Mouse (Mus musculus): ENCODE results near the gene Olfr658. TPM values are rescaled to one million over a fixed set of nuclear protein-coding genes. Genes with fewer than 3 reads are reported as not detected.

The Olfr658 gene
- polyA plus RNA-seq, 1 experiment from 2014 or later: not detected

Other genes starting within 250 kb of the Olfr658 start
- gene Trim30c, start 246.5 kb downstream of the Olfr658 start, polyA plus RNA-seq (2014; fragmentation: Nextera tagmentation; extraction: Ambion mirVana): not detected in 2 replicates
- gene Trim30a, start 182.1 kb downstream of the Olfr658 start, polyA plus RNA-seq (2014; fragmentation: Nextera tagmentation; extraction: Ambion mirVana): 0.51 and 0.61 TPM in 2 replicates
- 0.08 TPM in 1 of 2 replicates, not detected in the other for gene Trim30d, start 139.5 kb downstream of the Olfr658 start, polyA plus RNA-seq (2014; fragmentation: Nextera tagmentation; extraction: Ambion mirVana)
- gene Olfr651, start 97.2 kb downstream of the Olfr658 start, polyA plus RNA-seq (2014; fragmentation: Nextera tagmentation; extraction: Ambion mirVana): not detected in 2 replicates
- gene Olfr652, start 86.4 kb downstream of the Olfr658 start, polyA plus RNA-seq (2014; fragmentation: Nextera tagmentation; extraction: Ambion mirVana): not detected in 2 replicates
- gene Olfr653, start 70.0 kb downstream of the Olfr658 start, polyA plus RNA-seq (2014; fragmentation: Nextera tagmentation; extraction: Ambion mirVana): not detected in 2 replicates
- not detected in 2 replicates for gene Olfr654, start 60.3 kb downstream of the Olfr658 start, polyA plus RNA-seq (2014; fragmentation: Nextera tagmentation; extraction: Ambion mirVana)
- gene Olfr655, start 45.5 kb downstream of the Olfr658 start, polyA plus RNA-seq (2014; fragmentation: Nextera tagmentation; extraction: Ambion mirVana): not detected in 2 replicates
- not detected in 2 replicates for gene Olfr656, start 33.4 kb downstream of the Olfr658 start, polyA plus RNA-seq (2014; fragmentation: Nextera tagmentation; extraction: Ambion mirVana)
- gene Olfr657, start 22.5 kb downstream of the Olfr658 start, polyA plus RNA-seq (2014; fragmentation: Nextera tagmentation; extraction: Ambion mirVana): not detected in 2 replicates
- gene Olfr659, start 19.4 kb upstream of the Olfr658 start, polyA plus RNA-seq (2014; fragmentation: Nextera tagmentation; extraction: Ambion mirVana): not detected in 2 replicates
- not detected in 2 replicates for gene Olfr661, start 39.2 kb upstream of the Olfr658 start, polyA plus RNA-seq (2014; fragmentation: Nextera tagmentation; extraction: Ambion mirVana)
- not detected in 2 replicates for gene Usp17le, start 130.2 kb upstream of the Olfr658 start, polyA plus RNA-seq (2014; fragmentation: Nextera tagmentation; extraction: Ambion mirVana)
- not detected in 2 replicates for gene Usp17lb, start 195.3 kb upstream of the Olfr658 start, polyA plus RNA-seq (2014; fragmentation: Nextera tagmentation; extraction: Ambion mirVana)
- not detected in 2 replicates for gene Usp17la, start 209.7 kb upstream of the Olfr658 start, polyA plus RNA-seq (2014; fragmentation: Nextera tagmentation; extraction: Ambion mirVana)
- not detected in 2 replicates for gene Olfr665, start 230.7 kb upstream of the Olfr658 start, polyA plus RNA-seq (2014; fragmentation: Nextera tagmentation; extraction: Ambion mirVana)
- gene Olfr666, start 248.6 kb upstream of the Olfr658 start, polyA plus RNA-seq (2014; fragmentation: Nextera tagmentation; extraction: Ambion mirVana): not detected in 2 replicates

Measured in limb, embryonic 11.5 days (tissue).